Mouse (Mus musculus) thymus, postnatal 4 days (tissue): ENCODE results near the gene Zfp507.

ENCODE experiments used
- DNase-seq: peaks from one replicate; pipeline ENCODE4 v3.0.0; 2021

Zfp507 gene

DNA sequence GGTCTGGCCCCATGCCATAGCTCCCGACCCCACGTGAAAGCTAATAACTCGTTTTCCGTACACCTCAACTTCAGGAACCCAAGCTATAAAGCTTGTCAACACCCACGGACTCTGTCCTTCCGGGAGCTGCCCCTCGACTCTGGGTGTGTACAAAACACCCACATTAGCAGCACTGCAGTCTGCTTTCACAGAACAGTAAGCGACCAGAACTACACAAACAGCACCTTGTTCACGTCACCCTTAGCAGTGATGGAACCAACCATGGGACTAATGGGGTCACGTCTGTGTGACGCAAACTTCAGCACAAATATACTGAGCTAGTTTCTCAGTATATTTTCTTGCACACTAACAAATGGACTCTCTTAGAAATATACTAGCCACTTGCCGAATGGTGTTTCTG is 28.7 kb downstream of the Zfp507 start:
- no peak for DNase-seq

DNA sequence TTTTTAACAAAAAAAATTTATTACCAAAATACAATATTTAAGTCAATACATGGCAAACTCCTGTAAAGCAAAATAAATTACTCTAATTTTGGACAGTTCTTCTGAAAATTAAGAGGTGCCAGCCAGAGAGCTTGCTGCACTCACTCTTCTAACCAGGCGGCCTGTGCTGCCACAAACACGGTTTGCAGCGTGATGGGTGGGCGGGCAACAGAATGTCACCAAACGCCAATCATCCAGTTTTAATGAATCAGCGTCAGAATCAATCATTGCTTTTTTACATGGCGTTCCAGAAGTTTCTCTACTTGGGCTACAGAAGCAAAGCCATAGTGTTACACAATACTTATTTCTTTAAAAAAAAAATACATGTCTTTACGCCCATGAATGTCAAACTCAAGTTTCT is 30.5 kb downstream of the Zfp507 start:
- no peak for DNase-seq

GRCm38 (mm10) chr7:35771106-35771505 is 31.7 kb downstream of the Zfp507 start:
- DNase-seq: no peak

GRCm38 (mm10) chr7:35770122-35770521 is 32.7 kb downstream of the Zfp507 start:
- DNase-seq: no peak

DNA sequence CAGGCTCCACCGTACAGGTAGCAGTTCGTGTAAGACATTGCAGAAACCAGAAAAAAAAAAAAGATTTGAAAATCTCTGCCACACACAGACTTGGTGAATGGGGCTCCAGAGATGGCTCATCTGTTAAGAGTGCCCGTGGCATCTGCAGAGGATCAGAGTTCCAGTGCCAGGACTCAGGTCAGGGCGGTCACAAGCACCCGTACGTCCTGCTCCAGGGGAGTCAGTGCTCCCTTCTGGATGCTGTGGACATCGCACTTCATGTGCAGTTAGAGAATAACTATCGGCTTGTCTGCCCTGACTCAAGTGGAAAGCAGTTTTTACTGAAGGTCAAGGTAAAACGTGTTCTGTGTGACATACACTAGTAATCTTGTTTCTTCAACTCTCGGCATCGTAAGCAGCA is 38.3 kb downstream of the Zfp507 start:
- DNase-seq: no peak

- DNase-seq: no peak
These were observed 41.0 kb downstream of the Zfp507 start for GRCm38 (mm10) chr7:35761801-35762200.

- DNase-seq: peak; percentile 74
These were observed 43.2 kb downstream of the Zfp507 start for GRCm38 (mm10) chr7:35759602-35760001.

DNA sequence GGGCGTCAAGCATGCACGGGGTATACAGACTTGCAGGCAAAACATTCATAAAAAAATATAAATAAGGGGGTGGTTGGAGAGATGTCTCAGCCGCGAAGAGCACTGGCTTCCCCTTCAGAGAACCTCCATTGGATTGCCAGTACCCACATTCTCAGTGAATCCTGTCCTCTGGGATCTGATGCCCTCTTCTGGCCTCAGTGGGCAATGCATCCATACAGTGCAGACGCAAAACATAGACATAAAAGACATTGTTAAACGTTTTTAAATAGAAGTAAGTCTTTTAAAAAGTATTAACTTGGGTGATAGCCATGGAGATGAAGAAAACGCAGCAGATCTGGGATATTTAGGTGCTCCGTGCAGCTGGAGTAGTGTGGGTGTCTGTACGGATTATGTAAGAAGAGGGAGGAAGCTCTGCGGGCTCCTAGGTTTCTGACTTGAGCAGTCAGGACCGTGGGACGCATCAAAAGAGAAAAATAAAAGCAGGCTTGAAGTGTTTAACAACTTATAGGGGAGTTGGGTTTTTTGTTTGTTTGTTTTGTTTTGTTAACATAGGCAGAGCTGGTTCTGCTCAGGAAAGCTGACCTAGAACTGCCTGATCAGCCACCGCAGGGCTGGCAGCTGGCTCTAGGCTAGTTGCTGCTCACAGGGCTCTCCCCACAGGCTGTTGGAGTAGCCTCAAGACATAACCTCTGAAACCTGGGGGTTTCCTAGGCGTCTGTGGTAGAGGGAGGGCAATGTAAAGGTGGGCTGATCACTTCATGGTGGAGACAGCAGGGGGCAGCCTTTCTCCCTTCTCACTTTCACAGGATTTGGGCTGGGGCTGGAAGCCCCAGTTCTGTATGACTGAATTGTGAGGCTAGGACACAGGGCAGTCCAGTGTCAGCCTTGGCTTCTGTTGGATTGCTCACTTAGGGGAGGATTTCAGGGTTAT is 46.0 kb downstream of the Zfp507 start:
- peak; percentile 66 for DNase-seq

DNA sequence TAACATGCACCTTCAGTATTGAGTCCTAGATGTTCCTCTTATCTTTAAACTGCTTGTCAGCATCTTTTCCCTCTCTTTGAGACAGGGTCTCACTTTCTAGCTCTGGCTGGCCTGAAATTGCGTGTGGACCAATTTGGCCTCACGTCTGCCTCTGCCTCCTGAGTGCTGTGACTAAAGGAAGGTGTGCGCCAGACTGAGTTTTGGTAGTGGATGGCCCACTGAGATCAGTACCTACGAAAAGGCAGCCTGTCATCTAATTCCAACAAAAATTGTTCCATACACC is 48.0 kb downstream of the Zfp507 start:
- DNase-seq: no peak

DNA sequence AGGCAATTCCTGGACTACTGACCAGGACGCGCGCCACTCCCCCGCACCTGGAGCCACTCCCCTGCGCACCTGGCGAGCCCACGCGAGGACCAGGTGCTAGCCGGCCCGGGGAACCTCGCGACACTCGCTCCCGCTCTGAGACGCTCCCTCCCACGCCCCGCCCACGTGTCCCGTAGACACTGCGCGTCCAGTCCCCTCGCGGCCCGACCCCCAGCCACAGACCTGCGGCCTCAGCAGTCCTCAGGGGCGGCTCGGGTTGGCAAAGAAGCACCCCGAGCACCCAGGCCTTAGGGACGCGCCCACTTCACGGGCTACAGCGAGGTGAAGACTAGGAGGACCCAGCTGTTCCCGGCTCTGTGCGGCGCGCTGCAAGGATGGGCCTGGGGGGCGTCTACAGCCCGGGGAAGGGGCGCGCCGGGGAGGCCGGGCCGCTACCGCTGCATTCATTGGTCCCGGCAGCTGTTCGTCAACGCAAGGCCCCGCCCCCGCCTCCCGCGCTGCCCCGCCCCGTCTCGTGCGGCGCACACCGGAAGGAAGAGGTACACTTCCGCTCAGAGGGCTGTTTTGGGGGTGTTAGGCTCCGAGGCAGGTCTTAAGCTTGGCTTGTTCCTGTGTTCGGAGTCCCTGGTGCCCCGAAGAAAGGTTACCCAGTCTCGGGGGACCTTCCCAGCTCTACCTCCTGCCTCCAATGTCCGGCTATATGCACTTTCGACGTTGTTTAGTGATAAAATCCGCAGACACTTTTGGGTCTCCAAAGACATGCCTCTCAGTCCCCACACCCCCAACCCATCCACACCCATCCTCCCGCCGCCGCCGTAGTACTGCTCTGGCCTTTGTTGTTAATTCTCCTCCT is 48.5 kb downstream of the Zfp507 start, which contains the start of gene Dpy19l3:
Dpy19l3 (minus strand) TSS at position 422 of the 853 bp plus-strand sequence.
- peak; percentile 97 for DNase-seq

- DNase-seq: peak; percentile 30
These were observed 49.3 kb downstream of the Zfp507 start for GRCm38 (mm10) chr7:35753319-35754032.

- DNase-seq: no peak
These were observed 51.9 kb downstream of the Zfp507 start for GRCm38 (mm10) chr7:35750873-35751272.

DNA sequence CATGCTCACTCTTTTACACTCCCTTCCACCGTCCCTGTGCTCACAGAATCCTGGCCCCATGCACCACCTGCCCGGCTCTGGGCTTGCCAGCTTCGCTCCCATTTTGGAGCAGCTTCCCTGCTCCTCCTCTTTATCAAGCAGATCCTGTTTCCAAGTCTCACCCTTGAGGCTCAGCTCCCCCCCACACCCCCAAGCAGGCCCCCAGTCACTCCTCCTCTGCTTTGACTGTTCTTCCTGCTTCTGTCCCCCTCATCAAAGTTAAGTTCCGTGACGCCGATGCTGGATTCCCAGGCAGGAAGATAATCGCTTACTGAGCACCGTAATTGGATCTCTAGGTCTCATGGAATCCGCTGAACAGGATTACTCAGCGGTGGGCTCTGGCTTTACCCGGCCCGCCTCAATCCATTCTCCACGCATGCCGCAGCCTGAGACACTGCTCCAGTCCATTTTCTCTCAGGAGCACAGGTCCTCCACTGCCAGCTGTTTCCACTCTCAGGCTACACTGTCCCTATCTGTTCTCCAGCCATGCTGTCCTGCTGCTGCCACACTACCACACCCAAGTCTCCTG is 55.3 kb downstream of the Zfp507 start:
- DNase-seq: no peak

DNA sequence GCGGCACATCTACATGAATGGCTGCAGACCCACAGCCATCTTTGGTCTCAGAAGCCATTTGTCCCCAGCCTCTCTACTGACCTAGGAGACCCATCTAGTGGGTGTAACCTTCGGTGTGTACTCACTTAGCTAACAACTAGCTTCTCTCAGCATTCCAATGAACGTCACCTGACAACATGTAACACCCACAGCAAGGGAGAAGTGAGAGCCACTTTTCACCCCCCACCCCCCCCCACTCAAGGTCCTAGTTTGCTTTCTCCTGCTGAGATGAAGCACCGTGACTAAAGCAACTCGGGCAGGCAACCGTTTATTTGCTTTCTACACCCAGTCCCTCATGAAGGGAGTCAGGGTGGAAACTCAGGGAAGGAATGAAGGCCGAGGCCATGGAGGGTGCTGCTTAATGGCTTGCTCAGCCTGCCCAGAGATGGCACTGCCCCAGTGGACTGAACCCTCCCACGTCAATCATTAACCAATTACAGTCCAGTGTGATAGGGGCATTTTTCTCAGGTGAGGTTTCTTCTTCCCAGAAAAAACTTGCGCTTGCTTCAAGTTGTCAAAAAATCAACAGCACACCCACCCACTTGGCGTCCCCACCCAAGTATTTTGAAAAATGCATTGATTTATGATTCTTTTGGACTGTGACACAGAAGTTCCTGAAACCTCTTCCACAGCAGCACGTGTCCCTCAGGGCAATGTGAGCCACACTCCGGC is 56.0 kb downstream of the Zfp507 start:
- no peak for DNase-seq

- DNase-seq: no peak
These were observed 57.5 kb downstream of the Zfp507 start for GRCm38 (mm10) chr7:35745281-35745702.

- DNase-seq: no peak
These were observed 58.0 kb downstream of the Zfp507 start for GRCm38 (mm10) chr7:35744771-35745170.

GRCm38 (mm10) chr7:35742310-35742709 is 60.5 kb downstream of the Zfp507 start:
- DNase-seq: no peak

- no peak for DNase-seq
These were observed 60.9 kb downstream of the Zfp507 start for GRCm38 (mm10) chr7:35741858-35742257.

DNA sequence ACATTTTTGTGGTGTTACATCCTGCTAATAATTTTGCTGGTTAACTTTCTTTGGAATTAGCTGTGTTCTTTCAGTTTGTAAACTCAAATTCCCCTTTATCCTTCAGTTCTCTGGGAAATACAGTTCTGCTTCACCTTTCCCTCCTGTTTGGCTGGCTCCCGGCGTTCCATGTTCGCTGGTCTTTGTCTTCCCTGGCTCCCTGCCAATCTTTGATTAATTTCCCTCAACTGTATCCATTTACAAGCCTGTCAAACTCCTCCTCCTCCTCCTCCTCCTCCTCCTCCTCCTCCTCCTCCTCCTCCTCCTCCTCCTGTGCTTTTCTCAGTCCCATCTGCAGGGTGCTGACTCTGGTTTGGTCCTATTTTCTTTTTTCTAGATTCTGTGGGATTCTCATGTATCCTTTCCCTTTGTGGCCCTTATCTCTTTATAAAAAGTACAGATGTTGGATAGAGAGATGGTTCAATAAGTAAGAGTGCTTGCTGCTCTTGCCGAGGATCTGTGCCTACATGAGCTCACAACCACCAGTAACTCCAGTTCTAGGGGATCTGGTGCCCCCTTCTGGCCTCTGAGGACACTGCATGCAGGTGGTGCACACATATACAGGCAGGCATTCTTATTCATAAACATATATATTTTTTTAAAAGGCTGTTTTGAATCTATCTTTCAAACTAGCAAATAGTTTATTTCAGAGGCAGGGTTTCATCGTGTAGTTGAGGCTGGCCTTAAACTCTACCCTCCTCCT is 62.1 kb downstream of the Zfp507 start:
- peak; percentile 89 for DNase-seq

GRCm38 (mm10) chr7:35738871-35739270 is 63.9 kb downstream of the Zfp507 start:
- DNase-seq: no peak

DNA sequence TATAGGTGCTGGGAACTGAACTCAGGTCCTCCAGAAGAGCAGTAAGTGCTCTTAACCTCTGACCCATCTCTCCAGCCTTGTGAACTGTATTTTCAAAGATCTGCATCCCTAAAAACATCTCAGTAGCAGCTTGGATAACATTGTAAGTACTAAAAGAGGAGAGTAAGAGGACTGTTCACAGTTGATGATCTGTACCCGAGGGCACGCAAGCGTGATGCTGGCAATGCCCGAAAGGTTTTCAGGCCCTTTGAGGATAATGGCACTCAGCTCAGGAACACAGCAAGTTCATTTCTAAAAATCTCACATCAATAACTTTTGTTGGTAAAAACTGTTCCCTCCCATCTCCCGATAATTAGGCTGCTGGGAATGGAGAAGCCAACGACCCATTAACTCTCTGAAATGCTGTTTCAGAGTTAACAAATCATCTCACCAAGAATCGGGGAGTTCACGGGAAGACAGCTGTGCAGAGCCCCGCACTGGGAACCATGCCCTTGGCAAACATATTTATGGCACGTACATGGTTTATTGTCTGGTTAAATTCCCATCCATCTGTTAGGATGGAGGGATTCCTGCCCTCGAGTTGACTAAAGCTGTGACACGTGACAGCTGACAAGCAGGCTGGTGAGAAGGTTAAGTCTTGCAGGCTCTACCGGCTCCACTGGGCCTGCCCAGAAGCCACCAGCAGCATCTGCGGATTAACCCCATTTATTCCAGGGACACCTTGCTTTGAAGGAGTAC is 69.3 kb downstream of the Zfp507 start:
- DNase-seq: no peak
